Mouse (Mus musculus) spleen, adult 2 months (tissue): ENCODE measurements around the gene Tex28.

ENCODE experiments used
- CTCF ChIP-seq: fragments of 200-500 bp; IDR thresholded peaks from 2 replicates; pipeline ENCODE4 v1.5.1; 2011; ENCODE audit warnings: mild to moderate bottlenecking, inconsistent platforms; ENCODE audit not compliant: insufficient read depth, insufficient read length, insufficient replicate concordance; ENCODE audit errors: extremely low read depth
- POLR2A ChIP-seq: fragments of 200-500 bp; IDR thresholded peaks from 2 replicates; pipeline ENCODE4 v1.6.1; 2011; ENCODE audit warnings: low read depth, low read length, inconsistent platforms

GRCm38 (mm10) chrX:74115511-74115910, 52.1 kb downstream of the Tex28 start:
- TF ChIP-seq POLR2A (no peak), CTCF (peak; percentile 47; the same call in 1 of the 2 replicates)
